Mouse (Mus musculus) gastrocnemius, adult 8-10 months (tissue): ENCODE results near the gene A430005L14Rik. TPM values are rescaled to one million over a fixed set of nuclear protein-coding genes. Genes with fewer than 3 reads are reported as not detected.

Source experiments
- DNase-seq, 2 experiments: peaks; one replicate each; pipeline ENCODE4 v3.0.0; 2022; ENCODE audit warnings: low spot score in 2 of 2
- total RNA-seq, 4 experiments: library from RNA; stranded (reverse); gene quantifications; 2 replicates each; pipeline ENCODE4 v1.2.4; 2022

A430005L14Rik gene
- total RNA-seq, 4 experiments from 2014 or later, result 17.1 to 20.3 (median 18.1) TPM

DNA sequence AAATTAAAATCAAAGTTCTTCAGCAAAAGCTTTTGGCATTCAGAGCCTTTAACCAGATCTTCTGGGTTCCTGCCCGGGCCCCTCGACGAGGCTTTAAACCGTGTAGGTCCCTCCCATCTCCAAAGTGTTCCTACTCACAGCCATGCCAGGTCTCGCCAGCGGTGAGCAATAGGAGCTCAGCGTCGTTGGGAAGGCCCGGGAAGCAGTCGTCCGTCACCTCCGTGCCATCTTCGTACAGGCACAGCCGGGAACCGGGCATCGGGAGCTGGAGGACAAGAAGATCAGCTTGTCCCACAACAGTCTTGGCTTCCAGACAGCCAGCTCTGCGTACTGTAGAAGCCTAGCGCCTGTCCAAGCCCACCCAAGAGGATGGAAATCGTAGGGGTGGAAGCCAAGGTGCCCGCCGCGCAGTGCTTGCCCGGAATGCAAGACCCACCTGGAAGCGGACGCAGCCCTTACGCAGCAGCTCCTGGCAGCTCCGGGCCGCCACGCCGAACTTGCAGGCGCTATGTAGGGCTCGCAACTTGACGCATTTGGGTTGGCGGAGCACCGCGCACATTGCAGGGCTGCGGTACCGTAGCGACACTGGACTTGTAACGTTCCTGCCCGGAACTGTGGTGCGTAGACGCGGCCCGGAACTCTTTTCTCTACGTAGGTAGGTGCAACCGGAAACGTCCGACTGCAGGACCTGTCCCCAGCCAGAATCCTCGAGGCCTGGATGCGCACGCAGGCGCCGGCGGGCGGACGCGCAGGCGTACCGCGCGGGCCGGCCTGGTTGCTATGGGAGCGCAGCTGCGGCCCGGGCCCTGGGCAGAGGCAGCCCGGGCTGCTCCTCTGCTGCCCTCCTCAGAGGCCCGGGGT is 17.6 kb downstream of the A430005L14Rik start, which contains the start of the genes Dffb and Cep104:
Gene Dffb, minus strand, starts transcription at position 696 of the 861 bp plus-strand sequence.
Gene Cep104, plus strand, starts transcription at position 764 of the 861 bp plus-strand sequence.
- DNase-seq, result peak; percentile 91

DNA sequence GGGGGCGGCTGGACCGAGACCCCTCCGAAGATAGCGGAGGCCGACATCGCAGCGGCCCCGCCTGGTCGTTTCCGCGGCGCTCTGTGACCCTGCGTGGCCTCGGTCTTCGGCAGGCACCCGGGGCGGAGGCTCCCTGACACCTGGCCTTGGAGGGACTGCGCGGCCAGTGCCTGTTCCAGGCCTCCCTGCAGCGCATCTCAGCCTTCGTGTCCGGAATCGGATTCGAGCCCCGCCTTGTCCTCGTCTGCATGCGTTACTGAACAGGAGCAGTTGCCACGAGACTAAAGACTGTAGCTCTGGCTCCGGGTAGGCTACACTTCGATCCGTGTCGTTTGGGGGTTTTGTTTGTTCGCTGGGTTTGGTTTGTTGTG is 18.2 kb downstream of the A430005L14Rik start:
- DNase-seq, result no peak

DNA sequence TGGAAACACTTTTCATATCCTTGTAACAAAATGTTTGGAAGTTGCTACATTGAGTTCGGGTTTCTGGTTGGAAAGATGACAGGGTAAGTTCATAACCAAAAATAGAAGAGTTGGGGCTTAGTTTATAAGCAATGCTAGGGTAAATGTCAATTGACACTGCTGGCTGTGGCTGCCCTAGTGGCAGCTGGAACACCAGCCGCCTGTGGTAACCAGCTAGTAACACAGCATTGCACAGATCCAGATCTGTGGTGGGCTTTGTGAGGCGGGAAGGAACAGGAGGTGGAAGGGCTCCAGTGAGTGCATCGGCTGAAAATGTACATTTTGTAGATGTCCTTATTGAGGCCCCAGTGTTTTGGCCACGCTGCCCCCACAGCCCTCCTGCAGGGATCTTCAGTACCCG is 18.7 kb downstream of the A430005L14Rik start:
- DNase-seq, result no peak

DNA sequence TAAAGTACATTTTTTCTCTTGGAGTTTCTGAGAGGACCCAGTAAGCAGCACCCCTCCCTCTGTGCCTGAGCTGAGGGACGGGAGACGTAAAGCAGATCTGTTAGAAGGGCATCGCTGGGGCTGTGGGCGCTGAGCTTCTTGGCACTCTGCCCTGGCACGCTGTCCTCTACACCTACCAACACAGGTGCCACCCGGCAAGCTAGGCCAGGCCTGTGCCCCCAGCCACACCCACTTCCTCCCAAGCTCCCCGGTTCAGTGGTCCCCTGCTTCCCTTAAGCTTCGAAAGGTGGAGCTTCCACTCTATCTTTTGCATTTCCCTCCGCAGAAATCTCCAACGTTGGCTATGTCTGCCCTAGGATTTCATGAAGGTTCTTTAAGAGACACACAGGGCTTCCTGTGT is 22.2 kb downstream of the A430005L14Rik start:
- DNase-seq, result no peak

DNA sequence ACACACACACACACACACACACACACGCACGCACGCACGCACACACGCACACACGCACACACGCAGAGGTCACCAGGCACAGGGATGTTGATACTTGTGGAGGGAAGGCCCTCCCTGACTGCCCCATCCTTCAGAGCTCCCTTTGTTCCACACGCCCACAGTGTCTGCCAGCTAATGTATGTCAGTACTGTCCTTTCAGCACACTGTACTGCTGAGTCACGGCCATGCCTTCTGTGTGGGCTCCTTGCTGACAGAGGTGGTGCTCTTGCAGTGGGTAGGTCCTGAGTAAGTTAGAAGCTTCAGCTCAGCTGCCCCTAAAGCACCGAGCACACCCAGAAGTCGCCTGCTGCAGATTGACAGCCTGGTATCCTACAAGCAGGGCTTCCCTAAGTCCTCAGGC is 23.4 kb downstream of the A430005L14Rik start:
- no peak for DNase-seq

DNA sequence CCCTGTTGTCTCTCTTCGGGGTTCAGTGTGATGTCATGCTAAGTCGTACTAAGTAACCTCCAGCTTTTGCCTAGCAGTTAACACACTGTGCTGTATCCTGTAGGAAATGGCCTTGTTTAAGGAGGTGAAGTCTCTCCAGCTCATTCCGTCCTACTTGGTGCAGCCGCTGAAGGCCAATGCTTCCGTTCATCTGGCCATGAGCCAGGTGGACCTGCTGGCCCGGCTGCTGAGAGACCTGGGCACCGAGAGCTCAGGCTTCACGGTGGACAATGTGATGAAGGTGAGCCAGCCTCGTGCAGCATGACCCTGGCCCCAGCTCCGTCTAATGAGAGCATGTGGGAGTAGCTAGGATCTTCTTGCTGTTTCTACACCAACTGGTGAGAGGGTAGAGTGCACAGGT is 35.7 kb downstream of the A430005L14Rik start:
- DNase-seq, result no peak

DNA sequence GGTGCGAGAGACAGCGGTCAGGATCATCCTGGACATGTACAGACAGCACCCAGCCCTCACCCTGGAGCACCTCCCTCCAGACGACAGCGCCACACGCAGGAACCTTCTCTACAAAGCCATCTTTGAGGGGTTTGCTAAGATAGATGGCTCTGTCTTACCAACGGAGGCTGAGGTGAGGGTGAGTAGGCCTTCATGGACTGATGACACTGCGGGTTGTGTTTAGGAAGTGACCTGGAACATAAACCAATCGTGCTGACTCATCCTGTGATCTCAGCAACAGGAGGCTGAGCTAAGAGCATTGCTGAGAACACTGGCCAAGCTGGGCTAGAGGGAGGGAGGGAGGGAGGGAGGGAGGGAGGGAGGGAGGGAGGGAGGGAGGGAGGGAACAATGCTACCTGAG is 36.5 kb downstream of the A430005L14Rik start:
- DNase-seq, result no peak

DNA sequence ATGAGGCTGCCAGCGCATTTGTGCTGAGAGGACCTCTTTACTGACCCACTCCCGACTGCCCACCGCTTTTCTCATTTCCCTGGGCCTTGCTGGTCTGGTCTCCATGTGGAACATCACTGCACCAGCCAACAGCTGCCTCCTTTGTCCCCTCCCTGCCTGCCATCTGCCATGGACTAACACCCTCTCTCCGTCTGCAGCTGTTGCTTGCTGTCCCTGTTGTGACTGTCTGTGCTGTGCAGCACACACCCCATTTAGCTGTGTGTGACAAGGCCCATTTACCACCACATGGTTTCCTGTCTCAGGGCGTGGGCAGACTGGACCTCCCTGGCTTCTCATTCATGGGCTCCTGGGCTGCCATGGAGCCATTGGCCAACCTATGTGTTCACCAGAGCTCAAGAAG is 48.5 kb downstream of the A430005L14Rik start:
- DNase-seq, result no peak

DNA sequence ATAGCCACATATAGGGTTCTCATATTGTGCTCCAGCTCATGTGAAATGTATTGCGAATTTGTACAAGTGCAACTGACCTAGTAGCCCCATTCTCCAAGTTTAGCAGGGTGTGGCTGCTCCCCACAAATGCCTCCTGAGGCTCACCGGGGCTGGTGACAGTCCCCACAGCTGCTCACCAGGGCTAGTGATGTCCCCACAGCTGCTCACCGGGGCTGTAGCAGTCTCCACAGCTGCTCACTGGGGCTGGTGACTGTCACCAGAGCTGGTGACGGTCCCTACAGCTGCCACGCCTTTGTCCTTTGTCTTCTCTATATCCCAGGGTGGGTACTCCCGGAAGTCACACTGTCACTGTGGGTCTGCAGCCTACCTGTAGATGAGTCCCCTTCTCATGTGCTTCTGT is 49.2 kb downstream of the A430005L14Rik start:
- DNase-seq, result no peak

DNA sequence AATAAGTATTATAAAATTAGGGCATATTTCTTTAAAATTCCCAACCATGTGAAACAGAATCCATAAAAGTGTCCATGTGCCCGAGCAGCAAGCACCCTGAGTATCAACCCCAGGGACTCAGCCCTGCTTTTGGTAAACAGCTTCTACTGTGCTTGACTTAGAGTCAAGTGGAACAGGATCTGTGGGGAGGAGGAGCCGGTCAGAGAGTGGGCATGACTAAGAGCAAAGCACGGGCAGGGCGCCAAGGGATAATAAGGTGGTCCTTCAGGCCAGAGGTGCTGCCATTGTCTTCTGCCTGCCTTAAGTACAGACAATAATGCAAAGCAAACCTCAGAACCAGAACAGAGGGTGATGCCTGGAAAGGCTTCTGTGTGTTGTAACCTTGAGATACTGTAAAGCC is 50.7 kb downstream of the A430005L14Rik start:
- no peak for DNase-seq

DNA sequence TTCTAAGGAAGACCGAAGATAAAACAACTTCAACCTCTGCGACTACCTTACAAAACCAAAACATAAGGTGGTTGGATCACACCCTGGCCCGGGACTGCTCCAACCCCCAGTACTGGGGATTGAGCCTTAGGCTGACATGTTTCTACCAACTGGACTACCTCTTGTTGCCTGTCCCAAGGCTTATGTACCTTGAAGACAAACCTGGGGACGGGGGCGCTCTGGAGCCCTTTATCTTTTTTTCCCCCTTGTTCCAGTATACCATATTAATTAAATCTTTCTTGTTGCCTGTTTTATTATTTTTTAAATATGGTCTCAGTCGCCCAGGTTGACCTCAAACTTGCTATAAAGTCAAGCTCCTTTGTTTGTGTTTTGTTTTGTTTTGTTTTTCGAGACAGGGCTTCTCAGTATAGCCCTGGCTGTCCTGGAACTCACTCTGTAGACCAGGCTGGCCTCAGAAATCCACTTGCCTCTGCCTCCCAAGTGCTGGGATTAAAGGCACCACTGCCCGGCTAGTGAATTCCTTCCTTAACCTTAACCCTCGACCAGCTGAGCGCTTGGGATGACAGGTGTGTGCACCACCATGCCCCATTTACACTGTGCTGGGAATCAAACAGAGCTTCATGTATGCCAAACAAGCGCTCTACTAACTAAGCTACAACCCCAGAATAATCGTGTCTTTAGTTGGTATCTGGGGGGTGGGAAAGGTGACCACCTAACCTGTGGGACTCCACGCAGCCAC is 54.0 kb downstream of the A430005L14Rik start:
- no peak for DNase-seq

Other genes starting within 250 kb of the A430005L14Rik start
- gene Dffb, start 17.9 kb downstream of the A430005L14Rik start, total RNA-seq, result 1 to 10 TPM in 2 of 4 experiments, under 1 TPM in 2; 0.83 to 2.2 (median 1.1) TPM
- gene Cep104, start 18.0 kb downstream of the A430005L14Rik start, total RNA-seq, result 10 to 100 TPM; 28.2 to 34.0 (median 28.5) TPM
- gene Lrrc47, start 54.5 kb downstream of the A430005L14Rik start, total RNA-seq, result 10 to 100 TPM; 19.4 to 29.8 (median 25.0) TPM
- 1 to 10 TPM in 3 of 4 experiments, under 1 TPM in 1; 0.46 to 3.4 (median 1.4) TPM for gene Smim1, start 69.0 kb downstream of the A430005L14Rik start, total RNA-seq
- not detected for gene Ccdc27, start 85.4 kb downstream of the A430005L14Rik start, total RNA-seq
- gene Trp73, start 183.0 kb downstream of the A430005L14Rik start, total RNA-seq, result not detected
- 10 to 100 TPM; 10.4 to 12.8 (median 11.4) TPM for gene Wrap73, start 185.1 kb downstream of the A430005L14Rik start, total RNA-seq
- 100 to 1,000 TPM in 2 of 4 experiments, 10 to 100 TPM in 2; 97.3 to 122 (median 108) TPM for gene Tprgl, start 203.4 kb downstream of the A430005L14Rik start, total RNA-seq
- gene Megf6, start 213.5 kb downstream of the A430005L14Rik start, total RNA-seq, result under 1 TPM; 0.21 to 0.67 (median 0.25) TPM